Mouse (Mus musculus) midbrain, embryonic 10.5 days (tissue): ENCODE results near the gene Agap2. TPM values are rescaled to one million over a fixed set of nuclear protein-coding genes. Genes with fewer than 3 reads are reported as not detected.
A peak's percentile ranks its signal among the peaks of the same experiment; 100 is the strongest.

Experiments used
- DNase-seq: peaks from one replicate; pipeline ENCODE4 v3.0.0-alpha.2; 2017; ENCODE audit warnings: low spot score
- H3K27ac ChIP-seq: fragments of 300-500 bp; sonication (generic); replicated peaks from 2 replicates; pipeline ENCODE4 v1.5.1; 2016; ENCODE audit warnings: mild to moderate bottlenecking
- H3K27me3 ChIP-seq: fragments of 300-500 bp; sonication (generic); 2 replicates; pipeline ENCODE4 v1.6.1; 2016; ENCODE audit warnings: low read depth, mild to moderate bottlenecking; ENCODE audit not compliant: poor library complexity, severe bottlenecking
- H3K36me3 ChIP-seq: fragments of 300-500 bp; sonication (generic); 2 replicates; pipeline ENCODE4 v1.6.1; 2016; ENCODE audit warnings: mild to moderate bottlenecking, moderate library complexity
- H3K4me1 ChIP-seq: fragments of 300-500 bp; sonication (generic); 2 replicates; pipeline ENCODE4 v1.6.1; 2016
- H3K4me3 ChIP-seq: fragments of 300-500 bp; sonication (generic); 2 replicates; pipeline ENCODE4 v1.5.1; 2016; ENCODE audit warnings: mild to moderate bottlenecking, moderate library complexity
- H3K9me3 ChIP-seq: fragments of 300-500 bp; sonication (generic); replicated peaks from 2 replicates; pipeline ENCODE4 v1.6.1; 2016; ENCODE audit warnings: mild to moderate bottlenecking
- WGBS: fragments of 180-500 bp; shearing (Covaris S2); methylation state at CpG from one replicate; pipeline ENCODE4 v1.1.7; 2016; 5-methylcytosine and 5-hydroxymethylcytosine counted together
- polyA plus RNA-seq: library from polyadenylated mRNA; unstranded; fragments of >200 nt; fragmentation: Nextera tagmentation; extraction: Ambion mirVana; gene quantifications from 2 replicates; pipeline ENCODE4 v1.2.1, GENCODE M21; 2016

The Agap2 gene
- polyA plus RNA-seq, 1 experiment from 2014 or later, result 0.10 TPM

GRCm38 (mm10) chr10:127048608-127049394 is 26.3 kb upstream of the Agap2 start:
- Histone ChIP-seq H3K27ac (no peak overlapping the region), H3K4me3 (peak overlapping the region; percentile 34), H3K9me3 (no peaks in the 10 kb centered on the region), H3K4me1 (peaks cover 18% of the 10 kb centered on the region), H3K36me3 (peaks cover 26% of the 10 kb centered on the region), H3K27me3 (peaks cover 60% of the 10 kb centered on the region)
- WGBS, result 6% methylated on average over 35 of the region's 35 CpGs
- peak; percentile 30 for DNase-seq

DNA sequence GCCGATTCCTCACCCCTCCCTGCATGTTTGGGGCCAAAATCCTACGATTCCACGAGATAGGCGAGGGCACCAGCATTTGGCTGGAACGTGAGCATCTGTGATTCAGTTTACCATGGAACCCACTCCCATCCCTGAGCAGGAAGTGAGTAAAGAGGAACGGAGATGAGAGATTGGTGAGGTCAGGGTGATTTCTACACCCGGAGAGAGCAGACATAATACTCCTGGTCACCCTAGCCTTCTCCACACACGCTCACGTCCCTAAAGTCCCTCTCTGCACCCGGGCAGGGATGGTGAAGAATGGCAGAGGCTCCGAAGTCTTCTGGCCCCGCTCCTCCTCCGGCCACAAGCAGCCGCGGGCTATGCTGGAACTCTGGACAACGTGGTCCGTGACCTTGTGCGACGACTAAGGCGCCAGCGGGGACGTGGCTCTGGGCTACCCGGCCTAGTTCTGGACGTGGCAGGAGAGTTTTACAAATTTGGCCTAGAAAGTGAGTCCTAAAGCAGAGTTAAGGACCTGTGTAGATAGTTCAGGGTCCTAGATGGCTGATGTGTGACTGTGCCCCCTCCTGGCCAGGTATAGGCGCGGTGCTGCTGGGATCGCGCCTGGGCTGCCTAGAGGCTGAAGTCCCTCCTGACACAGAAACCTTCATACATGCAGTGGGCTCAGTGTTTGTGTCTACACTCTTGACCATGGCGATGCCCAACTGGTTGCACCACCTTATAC is 25.5 kb upstream of the Agap2 start:
- Histone ChIP-seq H3K4me3 (peak overlapping the region; percentile 34), H3K27ac (no peak overlapping the region), H3K36me3 (peaks cover 27% of the 10 kb centered on the region), H3K27me3 (peaks cover 60% of the 10 kb centered on the region), H3K9me3 (no peaks in the 10 kb centered on the region), H3K4me1 (peaks cover 18% of the 10 kb centered on the region)
- DNase-seq, result peak; percentile 37
- WGBS, result 3% methylated on average over 29 of the region's 29 CpGs

DNA sequence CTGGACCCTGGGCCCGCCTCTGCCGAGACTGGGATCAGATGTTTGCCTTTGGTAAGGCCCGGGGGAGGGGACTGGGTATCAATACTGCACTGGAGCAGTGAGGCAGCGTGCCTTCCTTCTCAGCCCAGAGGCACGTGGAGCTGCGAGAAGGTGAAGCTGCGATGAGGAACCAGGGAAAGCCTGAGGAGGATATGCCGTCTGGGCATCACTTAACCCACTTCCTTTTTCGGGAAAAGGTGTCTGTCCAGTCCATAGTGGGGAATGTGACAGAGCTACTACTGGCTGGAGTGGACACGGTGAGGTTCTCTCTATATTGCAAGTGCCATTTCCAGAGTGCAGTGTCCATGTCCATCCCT is 25.0 kb upstream of the Agap2 start:
- Histone ChIP-seq H3K4me1 (peaks cover 18% of the 10 kb centered on the region), H3K4me3 (peak overlapping the region; percentile 34; the same call in 1 of the 2 replicates), H3K9me3 (no peaks in the 10 kb centered on the region), H3K36me3 (peaks cover 27% of the 10 kb centered on the region), H3K27me3 (peaks cover 60% of the 10 kb centered on the region), H3K27ac (no peak overlapping the region)
- WGBS, result 17% methylated on average over 10 of the region's 10 CpGs
- DNase-seq, result no peak

DNA sequence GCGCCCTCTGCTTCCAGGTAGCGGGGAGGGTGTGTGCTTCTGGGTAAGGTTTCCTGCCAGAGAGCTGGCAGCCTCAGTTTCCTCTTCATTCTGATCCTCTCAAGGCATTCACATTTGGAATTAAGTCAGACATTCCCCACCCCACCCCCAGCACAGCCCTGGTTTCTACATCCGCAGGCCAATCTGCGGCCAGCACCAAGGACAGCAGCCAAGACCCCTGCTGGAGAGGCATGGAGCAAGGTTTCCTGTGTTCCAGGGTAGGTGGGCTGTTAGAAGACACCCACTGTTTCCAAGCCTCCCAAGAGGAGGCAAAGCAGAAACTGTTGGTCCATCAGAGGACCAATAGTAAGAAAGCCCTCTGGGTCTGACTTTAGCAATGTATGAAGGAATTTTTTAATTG is 20.4 kb upstream of the Agap2 start:
- Histone ChIP-seq H3K27ac (no peak overlapping the region), H3K36me3 (peaks cover 45% of the 10 kb centered on the region), H3K9me3 (no peaks in the 10 kb centered on the region), H3K27me3 (peaks cover 48% of the 10 kb centered on the region), H3K4me1 (peaks cover 31% of the 10 kb centered on the region), H3K4me3 (no peak overlapping the region)
- WGBS, result 75% methylated on average over 4 of the region's 4 CpGs
- DNase-seq, result no peak

- Histone ChIP-seq H3K4me3 (no peak overlapping the region), H3K27me3 (peaks cover 43% of the 10 kb centered on the region), H3K9me3 (no peaks in the 10 kb centered on the region), H3K36me3 (peaks cover 45% of the 10 kb centered on the region), H3K27ac (no peak overlapping the region), H3K4me1 (peaks cover 35% of the 10 kb centered on the region)
- WGBS, result 94% methylated on average over 8 of the region's 8 CpGs
- DNase-seq, result no peak
Measured at GRCm38 (mm10) chr10:127055406-127055805, 19.7 kb upstream of the Agap2 start.

DNA sequence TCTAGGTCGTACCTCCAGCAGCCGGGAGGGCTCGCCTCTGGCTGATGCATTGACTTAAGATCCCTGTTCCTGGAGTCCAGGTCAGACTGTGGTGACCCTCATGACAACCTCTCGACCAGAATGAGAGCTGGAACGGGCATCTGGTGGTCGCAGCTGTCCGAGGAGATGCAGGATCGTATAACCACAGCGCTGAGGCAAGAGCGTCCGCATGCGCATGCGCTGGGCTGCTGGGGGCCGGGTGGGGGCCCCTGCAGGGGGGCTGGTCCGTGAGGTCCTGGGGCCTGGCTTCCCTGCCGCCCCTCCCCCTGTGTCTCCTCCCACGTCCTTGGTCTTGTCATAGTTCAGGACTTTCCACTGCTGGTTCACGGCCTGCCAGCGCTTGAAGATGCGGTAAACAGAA is 18.6 kb upstream of the Agap2 start:
- DNase-seq, result no peak
- Histone ChIP-seq H3K4me1 (peaks cover 46% of the 10 kb centered on the region), H3K27me3 (peaks cover 43% of the 10 kb centered on the region), H3K27ac (no peak overlapping the region), H3K36me3 (peaks cover 45% of the 10 kb centered on the region), H3K9me3 (no peaks in the 10 kb centered on the region), H3K4me3 (no peak overlapping the region)
- WGBS, result 90% methylated on average over 20 of the region's 20 CpGs

DNA sequence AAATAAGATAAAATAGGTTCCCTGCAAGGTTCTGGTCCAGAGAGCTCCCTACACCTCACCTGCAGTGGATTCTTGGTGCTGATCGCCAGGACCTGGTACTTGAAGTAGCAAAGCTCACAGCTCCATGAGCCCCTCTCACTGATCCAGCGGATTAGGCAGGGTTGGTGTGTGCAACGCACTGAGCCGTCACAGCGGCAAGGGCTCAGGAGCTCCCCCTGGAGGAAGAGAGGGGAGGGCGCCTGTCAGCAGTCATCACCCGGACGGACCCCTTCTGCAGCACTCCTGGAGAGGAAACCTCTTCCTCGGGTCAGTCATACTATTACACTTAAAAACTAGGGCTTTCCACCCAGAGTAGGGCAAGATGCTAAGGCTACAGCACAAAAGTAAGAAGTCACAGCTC is 16.9 kb upstream of the Agap2 start:
- peaks cover 45% of the 10 kb centered on the region for H3K36me3 ChIP-seq
- H3K4me1 ChIP-seq, result peaks cover 55% of the 10 kb centered on the region
- H3K9me3 ChIP-seq, result no peaks in the 10 kb centered on the region
- peak overlapping the region; percentile 97; the same call in 1 of the 2 replicates for H3K27ac ChIP-seq
- under 1% methylated on average over 9 of the region's 9 CpGs for WGBS
- H3K27me3 ChIP-seq, result peaks cover 36% of the 10 kb centered on the region
- peak; percentile 89 for DNase-seq
- H3K4me3 ChIP-seq, result peak overlapping the region; percentile 99

GRCm38 (mm10) chr10:127058708-127059107 is 16.4 kb upstream of the Agap2 start:
- 8% methylated on average over 8 of the region's 8 CpGs for WGBS
- peaks cover 42% of the 10 kb centered on the region for H3K36me3 ChIP-seq
- peaks cover 55% of the 10 kb centered on the region for H3K4me1 ChIP-seq
- H3K27me3 ChIP-seq, result peaks cover 36% of the 10 kb centered on the region
- no peaks in the 10 kb centered on the region for H3K9me3 ChIP-seq
- H3K4me3 ChIP-seq, result peak overlapping the region; percentile 99
- peak overlapping the region; percentile 97 for H3K27ac ChIP-seq
- no peak for DNase-seq

- under 1% methylated on average over 87 of the region's 92 CpGs for WGBS
- peaks cover 37% of the 10 kb centered on the region for H3K36me3 ChIP-seq
- peak overlapping the region; percentile 97 for H3K27ac ChIP-seq
- H3K4me1 ChIP-seq, result peaks cover 56% of the 10 kb centered on the region
- H3K4me3 ChIP-seq, result peak overlapping the region; percentile 99
- no peaks in the 10 kb centered on the region for H3K9me3 ChIP-seq
- H3K27me3 ChIP-seq, result peaks cover 36% of the 10 kb centered on the region
- DNase-seq, result peak; percentile 69
Measured at GRCm38 (mm10) chr10:127059174-127059967, 15.7 kb upstream of the Agap2 start.

- Histone ChIP-seq H3K36me3 (peaks cover 37% of the 10 kb centered on the region), H3K9me3 (no peaks in the 10 kb centered on the region), H3K4me3 (peak within 1 kb of the TSS; percentile 99), H3K27me3 (peaks cover 36% of the 10 kb centered on the region), H3K27ac (peak within 1 kb of the TSS; percentile 97), H3K4me1 (peaks cover 65% of the 10 kb centered on the region)
- 1% methylated on average over 65 of the region's 72 CpGs for WGBS
- peak; percentile 73 for DNase-seq
Measured at GRCm38 (mm10) chr10:127059968-127060916, 14.8 kb upstream of the Agap2 start, which contains the start of gene March9. Gene March9, minus strand, starts transcription at chr10:127060184.

DNA sequence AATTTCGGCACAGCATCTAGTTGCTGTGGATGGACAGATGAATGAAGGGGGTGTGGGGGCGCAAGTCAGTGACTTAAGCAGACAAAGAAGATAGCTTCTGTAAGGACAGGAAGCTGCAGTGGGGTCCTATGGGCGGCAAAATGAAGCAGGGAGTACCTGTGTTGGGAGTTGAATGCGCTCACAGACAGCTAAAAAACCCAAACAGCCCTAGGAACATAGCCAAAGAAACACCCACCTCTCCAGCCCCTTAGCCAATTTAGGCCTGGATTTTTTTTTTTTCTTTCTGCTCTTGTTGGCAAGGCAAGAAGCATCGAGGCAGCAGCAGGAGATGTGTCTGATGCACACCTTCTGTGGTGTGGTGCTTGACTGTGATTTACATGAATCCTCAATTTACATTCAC is 14.0 kb upstream of the Agap2 start:
- DNase-seq, result no peak
- Histone ChIP-seq H3K27ac (peak overlapping the region; percentile 97; the same call in 1 of the 2 replicates), H3K4me1 (peaks cover 68% of the 10 kb centered on the region), H3K4me3 (peak overlapping the region; percentile 99), H3K36me3 (peaks cover 37% of the 10 kb centered on the region), H3K9me3 (no peaks in the 10 kb centered on the region), H3K27me3 (peaks cover 36% of the 10 kb centered on the region)
- WGBS, result 30% methylated on average over 5 of the region's 5 CpGs
